Mouse (Mus musculus) forebrain, embryonic 15.5 days (tissue): ENCODE results near the gene Olfr267. TPM values are rescaled to one million over a fixed set of nuclear protein-coding genes. Genes with fewer than 3 reads are reported as not detected.

Source experiments
- ATAC-seq: fragments of 200-750 bp; cut with Nextera tagmentation; replicated peaks from 2 replicates; pipeline ENCODE4 v1.8.0; 2017; ENCODE audit warnings: mild to moderate bottlenecking, moderate TSS enrichment, moderate library complexity
- H3K27ac ChIP-seq: fragments of 300-500 bp; sonication (generic); replicated peaks from 2 replicates; pipeline ENCODE4 v1.5.1; 2015; ENCODE audit warnings: mild to moderate bottlenecking, inconsistent platforms
- H3K27me3 ChIP-seq: fragments of 300-500 bp; sonication (generic); 2 replicates; pipeline ENCODE4 v1.6.1; 2015; ENCODE audit warnings: inconsistent platforms
- H3K36me3 ChIP-seq: fragments of 300-500 bp; sonication (generic); 2 replicates; pipeline ENCODE4 v1.6.1; 2015; ENCODE audit warnings: mild to moderate bottlenecking, inconsistent platforms
- H3K4me1 ChIP-seq: fragments of 300-500 bp; sonication (generic); 2 replicates; pipeline ENCODE4 v1.6.1; 2015; ENCODE audit warnings: inconsistent platforms
- H3K4me2 ChIP-seq: fragments of 300-500 bp; sonication (generic); replicated peaks from 2 replicates; pipeline ENCODE4 v1.6.1; 2015; ENCODE audit warnings: mild to moderate bottlenecking, inconsistent platforms
- H3K4me3 ChIP-seq: fragments of 300-500 bp; sonication (generic); 2 replicates; pipeline ENCODE4 v1.5.1; 2015; ENCODE audit warnings: mild to moderate bottlenecking, inconsistent platforms
- H3K9ac ChIP-seq: fragments of 300-500 bp; sonication (generic); replicated peaks from 2 replicates; pipeline ENCODE4 v1.6.1; 2015; ENCODE audit warnings: mild to moderate bottlenecking, inconsistent platforms
- H3K9me3 ChIP-seq: fragments of 300-500 bp; sonication (generic); 2 replicates; pipeline ENCODE4 v1.6.1; 2016; ENCODE audit warnings: inconsistent platforms
- WGBS: fragments of 180-500 bp; shearing (Covaris S2); methylation state at CpG from one replicate; pipeline ENCODE4 v1.1.7; 2015; ENCODE audit warnings: mixed read lengths; 5-methylcytosine and 5-hydroxymethylcytosine counted together
- polyA plus RNA-seq: library from polyadenylated mRNA; unstranded; fragments of >200 nt; fragmentation: Nextera tagmentation; extraction: Ambion mirVana; gene quantifications from 2 replicates; pipeline ENCODE4 v1.2.1, GENCODE M21; 2015

Gene Olfr267
- 0.06 TPM in 1 of 2 replicates, not detected in the other for polyA plus RNA-seq

DNA sequence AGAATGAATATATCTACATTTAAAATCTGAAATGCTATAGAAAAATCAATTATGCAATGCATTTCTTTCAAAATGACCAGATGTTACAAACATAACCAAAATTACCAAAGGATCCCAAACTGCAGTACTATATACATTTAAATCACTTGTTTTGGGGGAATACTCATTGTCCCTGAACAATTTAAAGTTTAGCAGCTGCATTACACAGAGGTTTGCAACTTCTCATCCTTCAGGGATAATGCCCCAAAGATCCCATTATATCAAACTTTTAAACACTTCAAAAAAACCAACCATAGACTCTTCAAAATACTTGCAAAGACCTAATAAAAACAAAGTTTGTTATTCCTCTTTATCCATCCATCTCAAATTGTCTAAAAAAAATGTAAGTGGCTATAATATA, at the start of gene Olfr267:
TSS of gene Olfr267 (minus strand) at position 101 of the 400 bp plus-strand sequence.
- Histone ChIP-seq H3K4me3 (no peak within 1 kb of the TSS), H3K9ac (no peak within 1 kb of the TSS), H3K4me1 (no peaks in the 10 kb centered on the region), H3K27ac (no peak within 1 kb of the TSS), H3K4me2 (no peak within 1 kb of the TSS), H3K27me3 (no peaks in the 10 kb centered on the region), H3K9me3 (no peaks in the 10 kb centered on the region), H3K36me3 (no peaks in the 10 kb centered on the region)
- no peak for ATAC-seq

DNA sequence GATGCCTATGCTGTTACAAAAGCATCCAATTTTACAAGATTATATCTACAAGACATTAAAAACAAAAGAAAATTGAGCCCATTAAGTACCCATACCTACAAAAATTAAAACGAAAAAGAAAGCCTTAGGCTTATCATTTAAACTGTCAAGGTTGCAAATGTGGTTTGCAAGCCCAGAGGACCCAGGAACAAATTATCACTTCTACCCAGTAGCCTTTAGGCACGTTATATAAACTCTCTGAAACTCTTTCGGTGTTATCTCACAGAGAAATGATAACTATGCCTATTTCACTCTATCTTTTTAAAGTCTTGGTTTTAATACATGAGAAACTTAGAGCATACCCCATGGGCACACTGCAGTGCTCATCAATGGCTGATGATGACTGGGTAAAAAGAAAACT, 45.4 kb upstream of the Olfr267 start:
- Histone ChIP-seq H3K4me1 (no peaks in the 10 kb centered on the region), H3K27me3 (no peaks in the 10 kb centered on the region), H3K36me3 (peaks cover 21% of the 10 kb centered on the region), H3K4me3 (no peak overlapping the region), H3K4me2 (no peak overlapping the region), H3K9me3 (no peaks in the 10 kb centered on the region), H3K27ac (no peak overlapping the region), H3K9ac (no peak overlapping the region)
- WGBS: 91% methylated on average over 3 of the region's 3 CpGs
- no peak for ATAC-seq

DNA sequence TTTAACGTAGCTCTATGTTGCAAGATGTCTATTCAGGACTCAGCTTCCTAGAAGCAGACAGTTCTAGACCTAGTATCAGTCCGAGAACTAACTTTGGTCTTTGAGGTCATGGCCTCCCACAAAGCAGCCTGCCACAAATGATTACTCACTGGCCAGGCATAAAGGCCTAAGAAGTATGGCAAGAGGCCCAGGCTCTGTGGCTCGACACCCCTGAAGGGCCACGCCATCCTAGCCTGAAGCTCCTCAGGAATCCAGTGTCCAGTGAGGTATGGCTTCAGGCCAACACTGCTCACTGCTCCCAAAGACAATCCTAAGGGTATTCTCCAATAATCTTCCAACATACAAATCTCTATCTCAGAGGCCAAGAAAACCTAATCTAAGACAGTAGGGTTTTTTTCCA, 38.4 kb upstream of the Olfr267 start:
- WGBS: 87% methylated on average over 4 of the region's 4 CpGs
- H3K4me2 ChIP-seq: no peak overlapping the region
- H3K4me1 ChIP-seq: no peaks in the 10 kb centered on the region
- peaks cover 50% of the 10 kb centered on the region for H3K36me3 ChIP-seq
- H3K4me3 ChIP-seq: no peak overlapping the region
- ATAC-seq: no peak
- H3K9ac ChIP-seq: no peak overlapping the region
- no peaks in the 10 kb centered on the region for H3K9me3 ChIP-seq
- H3K27ac ChIP-seq: no peak overlapping the region
- H3K27me3 ChIP-seq: no peaks in the 10 kb centered on the region

DNA sequence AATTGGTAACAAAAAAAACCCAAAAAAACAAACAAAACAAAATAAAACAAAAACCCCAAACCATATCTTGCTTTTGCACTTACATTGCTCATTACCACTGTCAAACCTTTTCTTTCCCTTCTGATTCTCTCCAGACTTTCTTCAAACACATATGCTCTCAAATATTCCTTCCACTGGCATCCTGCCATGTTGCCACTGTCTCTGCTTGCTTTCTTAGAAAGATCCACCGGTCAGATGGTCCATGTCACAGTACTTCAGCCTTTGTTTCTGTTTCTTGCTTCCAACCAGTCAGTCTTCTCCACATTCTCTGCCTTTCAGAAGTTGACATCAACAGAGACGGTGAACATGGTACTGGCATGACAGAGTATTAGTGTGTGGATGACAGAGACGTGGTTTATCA, 857 bp downstream of the Olfr267 start:
- no peaks in the 10 kb centered on the region for H3K4me1 ChIP-seq
- WGBS: 71% methylated on average over 3 of the region's 3 CpGs
- ATAC-seq: no peak

DNA sequence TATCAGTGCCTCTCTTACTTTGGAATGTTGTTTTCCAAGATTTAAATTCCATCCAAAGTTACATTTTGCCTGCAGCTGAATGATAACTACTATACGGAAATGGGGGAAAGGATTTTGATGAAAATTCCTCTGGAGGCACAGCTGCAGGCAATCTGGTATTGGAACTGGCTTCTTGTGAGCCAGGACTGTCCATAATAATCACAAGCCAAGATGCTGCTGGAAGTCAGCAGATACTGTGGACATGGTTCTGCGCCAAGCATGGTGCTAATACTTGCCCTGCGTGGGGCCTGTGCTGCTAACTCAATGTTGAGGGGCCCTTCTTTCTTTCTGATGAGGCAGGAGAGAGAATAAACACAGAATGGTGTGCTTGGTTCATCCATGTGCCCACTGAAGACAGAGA, 24.1 kb downstream of the Olfr267 start:
- H3K36me3 ChIP-seq: no peaks in the 10 kb centered on the region
- no peaks in the 10 kb centered on the region for H3K4me1 ChIP-seq
- no peak for ATAC-seq
- H3K27me3 ChIP-seq: no peaks in the 10 kb centered on the region
- no peak overlapping the region for H3K4me2 ChIP-seq
- no peak overlapping the region for H3K27ac ChIP-seq
- H3K4me3 ChIP-seq: no peak overlapping the region
- 91% methylated on average over 3 of the region's 3 CpGs for whole genome bisulfite sequencing
- no peak overlapping the region for H3K9ac ChIP-seq
- no peaks in the 10 kb centered on the region for H3K9me3 ChIP-seq

More for the DNA sequence above, 857 bp downstream of the Olfr267 start:
- no peak overlapping the region for H3K27ac ChIP-seq
- H3K36me3 ChIP-seq: no peaks in the 10 kb centered on the region
- H3K27me3 ChIP-seq: no peaks in the 10 kb centered on the region
- no peak overlapping the region for H3K4me3 ChIP-seq
- no peak overlapping the region for H3K9ac ChIP-seq
- H3K4me2 ChIP-seq: no peak overlapping the region
- H3K9me3 ChIP-seq: no peaks in the 10 kb centered on the region

DNA sequence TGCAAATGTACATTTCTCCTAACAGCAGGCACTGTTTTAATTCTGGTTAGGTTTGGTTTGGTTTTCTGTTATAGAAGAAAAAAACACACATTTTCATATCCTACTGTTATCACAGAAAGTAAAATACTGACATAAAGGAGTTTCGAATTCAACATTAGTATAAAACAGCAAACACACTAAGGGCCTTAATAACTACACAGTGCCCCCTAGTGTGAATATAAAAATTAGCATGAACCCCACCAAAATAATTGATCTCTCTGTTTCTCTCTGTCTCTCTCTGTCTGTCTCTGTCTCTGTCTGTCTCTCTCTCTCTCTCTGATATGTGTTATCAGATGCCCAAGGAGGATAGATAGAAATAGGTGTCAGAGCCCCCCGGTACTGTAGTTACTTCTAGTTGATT, 38.0 kb downstream of the Olfr267 start:
- Histone ChIP-seq H3K9me3 (no peaks in the 10 kb centered on the region), H3K4me1 (peaks cover 5% of the 10 kb centered on the region), H3K4me2 (peak overlapping the region; percentile 18), H3K36me3 (no peaks in the 10 kb centered on the region), H3K27ac (no peak overlapping the region), H3K9ac (no peak overlapping the region), H3K27me3 (no peaks in the 10 kb centered on the region), H3K4me3 (no peak overlapping the region)
- WGBS: 44% methylated on average over 2 of the region's 2 CpGs
- no peak for ATAC-seq

DNA sequence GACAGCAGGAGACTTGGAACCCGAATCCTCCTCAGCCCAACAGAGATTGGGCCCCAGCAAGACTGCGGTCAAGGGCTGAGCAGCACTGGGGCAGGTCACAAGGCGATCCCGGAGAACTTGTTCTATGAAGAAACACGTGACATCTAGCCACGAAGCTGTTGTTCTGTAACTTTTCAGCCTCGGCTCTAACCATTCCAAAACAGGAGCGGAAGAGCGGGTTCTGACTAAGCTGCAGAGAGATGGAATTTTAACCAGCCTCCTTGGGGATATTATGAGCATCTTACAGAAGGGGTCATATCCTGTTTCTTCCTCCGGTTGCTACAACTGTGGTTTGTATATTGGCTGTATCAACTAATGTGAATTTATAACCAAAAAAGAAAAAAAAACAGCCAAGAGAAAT, 38.4 kb downstream of the Olfr267 start:
- no peaks in the 10 kb centered on the region for H3K27me3 ChIP-seq
- H3K4me1 ChIP-seq: peaks cover 5% of the 10 kb centered on the region
- H3K4me2 ChIP-seq: peak overlapping the region; percentile 18
- no peak overlapping the region; the same call in 1 of the 2 replicates for H3K9ac ChIP-seq
- no peak for ATAC-seq
- H3K4me3 ChIP-seq: no peak overlapping the region
- H3K9me3 ChIP-seq: no peaks in the 10 kb centered on the region
- 31% methylated on average over 10 of the region's 10 CpGs for WGBS
- no peaks in the 10 kb centered on the region for H3K36me3 ChIP-seq
- H3K27ac ChIP-seq: no peak overlapping the region

DNA sequence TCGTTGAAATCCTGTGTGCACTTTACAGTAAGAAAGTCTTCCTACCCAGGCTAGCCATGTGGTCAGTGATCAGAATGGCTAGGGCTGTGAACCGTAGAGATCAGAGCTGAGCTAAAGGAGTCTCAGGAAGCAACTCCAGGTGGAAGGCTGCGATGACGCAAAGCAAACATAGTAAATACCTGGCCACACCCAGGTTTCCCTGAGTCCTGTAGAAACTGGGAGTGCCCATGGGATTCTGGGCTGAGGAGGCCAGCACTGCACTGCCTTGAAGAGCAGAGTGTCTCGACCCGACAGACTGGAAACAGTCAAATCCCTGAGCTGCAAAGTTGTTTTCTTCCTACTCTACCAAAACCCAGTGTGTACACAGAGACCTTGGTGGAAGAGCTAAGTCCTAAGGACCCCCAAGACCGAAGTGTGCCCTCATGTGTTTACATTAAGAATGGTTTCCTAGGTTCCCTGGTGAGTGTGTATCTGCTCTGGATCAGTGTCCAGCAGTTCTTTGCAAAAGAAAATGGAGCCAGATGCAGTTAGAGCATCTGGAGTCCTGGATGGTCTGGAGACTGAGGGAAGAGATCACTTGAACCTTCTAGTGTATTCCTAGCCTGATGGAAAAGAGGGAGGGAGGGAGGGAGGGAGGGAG, 41.8 kb downstream of the Olfr267 start:
- Histone ChIP-seq H3K4me3 (no peak overlapping the region), H3K4me2 (no peak overlapping the region), H3K27ac (no peak overlapping the region), H3K4me1 (peaks cover 5% of the 10 kb centered on the region), H3K36me3 (no peaks in the 10 kb centered on the region), H3K9me3 (no peaks in the 10 kb centered on the region), H3K27me3 (no peaks in the 10 kb centered on the region), H3K9ac (no peak overlapping the region)
- WGBS: 93% methylated on average over 7 of the region's 7 CpGs
- no peak for ATAC-seq

DNA sequence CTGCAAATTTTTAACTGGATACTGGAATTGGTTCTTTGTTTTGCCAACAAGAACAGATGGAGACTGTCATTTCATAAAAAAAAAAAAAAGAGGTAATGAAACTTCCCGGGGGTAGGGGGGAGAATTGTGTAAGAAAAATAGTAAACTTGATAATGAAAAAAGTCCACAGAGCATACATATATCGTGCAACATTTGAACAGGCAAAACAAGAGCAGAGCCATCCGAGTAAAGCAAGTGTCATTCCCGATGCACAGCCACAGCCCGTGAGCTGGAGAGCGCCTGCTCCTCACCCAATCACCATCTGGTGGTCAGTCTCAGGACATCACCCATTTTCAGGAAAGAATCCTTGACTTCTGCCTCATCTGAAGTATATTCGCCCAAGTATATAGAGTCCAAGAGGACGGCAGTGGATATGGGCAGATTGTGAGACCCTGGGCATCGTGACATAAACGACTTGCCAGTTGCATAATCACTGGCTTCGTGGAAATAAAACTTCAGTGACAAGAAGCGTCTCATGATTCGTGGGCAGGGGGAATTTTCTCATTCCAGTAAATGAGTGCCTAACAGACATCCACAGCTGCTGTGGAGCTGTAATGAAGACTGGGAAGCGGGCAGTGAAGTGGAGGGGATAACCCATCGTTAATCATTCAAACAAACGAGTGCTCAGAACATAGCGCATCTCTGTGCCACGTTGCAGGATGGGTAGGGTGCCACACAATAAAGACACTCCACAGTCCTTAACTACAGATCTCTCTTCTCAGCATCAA, 50.5 kb downstream of the Olfr267 start:
- ATAC-seq: 0 out of 2 replicates have a peak, but pooled peaks have one; percentile 16
- Histone ChIP-seq H3K36me3 (no peaks in the 10 kb centered on the region), H3K4me3 (no peak overlapping the region), H3K4me1 (no peaks in the 10 kb centered on the region), H3K9ac (no peak overlapping the region), H3K27ac (no peak overlapping the region), H3K27me3 (no peaks in the 10 kb centered on the region), H3K4me2 (no peak overlapping the region), H3K9me3 (no peaks in the 10 kb centered on the region)
- WGBS: 65% methylated on average over 18 of the region's 18 CpGs

Other genes with a start within 250 kb of the Olfr267 start
- gene Lpar1, start 233.8 kb downstream of the Olfr267 start, polyA plus RNA-seq: 28.4 and 29.6 TPM in 2 replicates
- 31.0 and 31.6 TPM in 2 replicates for gene Ecpas, start 125.0 kb upstream of the Olfr267 start, polyA plus RNA-seq
- gene Zkscan16, start 155.9 kb upstream of the Olfr267 start, polyA plus RNA-seq: 0.73 and 0.99 TPM in 2 replicates
- 4.0 and 4.2 TPM in 2 replicates for gene Ptgr1, start 199.4 kb upstream of the Olfr267 start, polyA plus RNA-seq
- gene Dnajc25, start 207.3 kb upstream of the Olfr267 start, polyA plus RNA-seq: 3.3 and 5.1 TPM in 2 replicates
- gene Gm20503, start 215.5 kb upstream of the Olfr267 start, polyA plus RNA-seq: 3.6 and 5.9 TPM in 2 replicates
- gene Gng10, start 247.4 kb upstream of the Olfr267 start, polyA plus RNA-seq: 196 and 207 TPM in 2 replicates